Mouse (Mus musculus): ENCODE data around the gene Tjp3. TPM values are rescaled to one million over a fixed set of nuclear protein-coding genes. Genes with fewer than 3 reads are reported as not detected.

The Tjp3 gene
- polyA plus RNA-seq, 1 experiment from 2014 or later = 11.6 TPM

DNA sequence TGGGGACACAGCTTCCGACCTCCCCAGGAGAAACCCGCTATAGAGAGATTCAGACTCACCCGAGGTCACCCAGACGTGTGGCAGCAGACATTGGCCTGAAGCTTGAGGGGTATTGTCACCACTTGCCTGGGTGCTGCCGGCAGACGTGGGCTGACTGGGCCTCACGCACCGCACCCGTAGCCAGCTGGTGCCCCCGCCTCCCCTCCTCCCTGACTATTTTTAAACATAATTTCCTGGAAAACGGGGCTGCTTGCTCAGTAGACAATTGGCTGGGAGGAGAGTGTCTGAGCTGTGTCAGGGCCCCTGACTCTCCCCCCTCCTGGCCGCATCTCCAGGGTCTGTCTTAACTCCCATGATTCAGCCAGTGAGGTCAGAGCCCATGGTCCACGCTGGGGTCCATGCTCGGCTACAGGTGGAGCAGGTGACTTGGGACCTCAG is 11.4 kb upstream of the Tjp3 start:
- Histone ChIP-seq H3K27ac (ENCODE audit: low read depth, low read length) (0 out of 2 replicates have a peak overlapping the region, but pooled peaks have one; percentile 7), H3K36me3 (ENCODE audit: control insufficient read depth, insufficient read depth, low read length) (peaks cover 22% of the 10 kb centered on the region)
- 71% methylated on average over 14 of the region's 14 CpGs for WGBS

DNA sequence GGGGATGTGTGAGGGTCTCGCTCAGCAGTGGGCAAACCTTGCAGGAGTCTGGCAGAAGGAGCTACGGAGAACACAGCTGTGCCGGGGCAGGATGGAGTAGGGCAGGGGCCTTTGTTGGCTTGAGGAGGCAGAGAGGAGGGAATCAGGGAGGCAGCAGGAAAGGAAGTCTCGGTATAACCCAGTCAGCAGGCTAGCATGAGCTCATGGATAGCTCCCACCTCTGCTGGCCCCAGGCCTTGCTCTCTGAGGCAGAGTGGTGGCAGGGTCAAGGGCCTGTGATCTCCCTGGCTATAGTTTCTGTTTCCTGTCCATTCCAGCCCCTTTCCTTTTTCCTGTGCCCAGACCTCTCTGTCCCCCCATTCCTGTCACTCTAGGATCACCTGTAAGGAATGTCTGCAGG is 10.9 kb upstream of the Tjp3 start:
- ATAC-seq (ENCODE audit: low FRiP score, low TSS enrichment) = no peak
- Histone ChIP-seq H3K4me3 (ENCODE audit: low read length) (no peak overlapping the region), H3K27me3 (ENCODE audit: control insufficient read depth, insufficient read depth, low read length) (no peaks in the 10 kb centered on the region), H3K27ac (ENCODE audit: low read depth, low read length) (no peak overlapping the region), H3K4me2 (replicated peaks; ENCODE audit: low read depth, low read length) (no peak overlapping the region), H3K9ac (ENCODE audit: low read depth, low read length) (no peak overlapping the region), H3K4me1 (ENCODE audit: control insufficient read depth, insufficient read depth, low read length) (peaks cover 45% of the 10 kb centered on the region), H3K9me3 (ENCODE audit: control insufficient read depth, low read length) (no peaks in the 10 kb centered on the region), H3K36me3 (ENCODE audit: control insufficient read depth, insufficient read depth, low read length) (peaks cover 17% of the 10 kb centered on the region)
- WGBS = 61% methylated on average over 4 of the region's 4 CpGs

More for the DNA sequence above, 11.4 kb upstream of the Tjp3 start:
- Histone ChIP-seq H3K9me3 (ENCODE audit: control insufficient read depth, low read length) (no peaks in the 10 kb centered on the region), H3K27me3 (ENCODE audit: control insufficient read depth, insufficient read depth, low read length) (no peaks in the 10 kb centered on the region), H3K9ac (ENCODE audit: low read depth, low read length) (0 out of 2 replicates have a peak overlapping the region, but pooled peaks have one; percentile 28), H3K4me1 (ENCODE audit: control insufficient read depth, insufficient read depth, low read length) (peaks cover 40% of the 10 kb centered on the region), H3K4me2 (replicated peaks; ENCODE audit: low read depth, low read length) (no peak overlapping the region; the same call in 1 of the 2 replicates), H3K4me3 (ENCODE audit: low read length) (no peak overlapping the region)
- ATAC-seq (ENCODE audit: low FRiP score, low TSS enrichment) = no peak

DNA sequence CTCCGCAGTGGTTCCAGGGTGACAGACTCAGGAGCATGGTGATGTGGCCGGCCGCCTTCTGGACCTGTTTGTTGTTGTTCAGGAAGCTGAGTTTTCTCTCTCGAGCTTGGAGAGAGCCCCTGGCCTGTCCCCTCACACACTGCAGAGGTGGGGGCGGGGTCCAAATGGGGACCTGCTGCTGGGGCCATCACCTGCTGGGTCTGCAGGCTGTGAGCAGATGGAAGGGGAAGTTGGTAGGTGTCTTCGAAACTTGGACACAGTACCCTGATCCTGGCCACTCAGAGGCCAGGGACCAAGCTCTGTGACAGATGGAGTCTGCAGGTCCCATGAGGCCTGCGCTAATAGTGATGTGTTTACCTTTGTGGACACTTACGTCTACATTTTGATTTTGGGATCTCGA is 9.9 kb upstream of the Tjp3 start:
- Histone ChIP-seq H3K27me3 (ENCODE audit: control insufficient read depth, insufficient read depth, low read length) (no peaks in the 10 kb centered on the region), H3K9me3 (ENCODE audit: control insufficient read depth, low read length) (no peaks in the 10 kb centered on the region), H3K27ac (ENCODE audit: low read depth, low read length) (no peak overlapping the region), H3K4me1 (ENCODE audit: control insufficient read depth, insufficient read depth, low read length) (peaks cover 45% of the 10 kb centered on the region), H3K4me3 (ENCODE audit: low read length) (no peak overlapping the region), H3K36me3 (ENCODE audit: control insufficient read depth, insufficient read depth, low read length) (peaks cover 7% of the 10 kb centered on the region), H3K9ac (ENCODE audit: low read depth, low read length) (no peak overlapping the region), H3K4me2 (replicated peaks; ENCODE audit: low read depth, low read length) (no peak overlapping the region)
- WGBS = 74% methylated on average over 9 of the region's 9 CpGs
- no peak for ATAC-seq (ENCODE audit: low FRiP score, low TSS enrichment)

DNA sequence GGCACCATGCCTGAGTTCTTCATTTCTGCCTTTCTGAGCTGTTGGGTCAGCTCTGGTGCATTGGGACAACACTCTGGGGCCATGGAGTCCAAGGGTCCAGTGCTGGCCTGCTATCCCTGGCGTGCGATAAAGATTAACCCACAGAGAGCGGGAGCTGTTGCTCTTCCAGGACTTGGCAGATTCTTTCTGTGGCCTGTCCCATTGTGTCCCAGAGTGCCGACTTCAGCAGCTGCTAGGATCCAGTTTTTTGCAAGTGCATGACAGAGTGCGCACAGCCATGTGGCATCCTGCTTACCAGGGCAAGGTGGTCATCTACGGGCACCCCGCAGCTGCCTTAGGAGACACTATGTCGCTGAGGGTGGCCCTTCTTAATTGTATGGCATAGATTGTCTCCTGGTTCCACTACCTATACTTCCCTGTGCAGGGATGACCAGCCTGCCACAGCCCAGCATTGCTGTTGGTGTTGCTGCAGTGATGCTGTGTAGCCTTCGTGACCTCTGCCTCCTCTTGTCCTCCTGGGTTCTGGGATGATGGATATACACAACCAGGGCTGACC is 9.0 kb upstream of the Tjp3 start:
- H3K27me3 ChIP-seq (ENCODE audit: control insufficient read depth, insufficient read depth, low read length) = no peaks in the 10 kb centered on the region
- ATAC-seq (ENCODE audit: low FRiP score, low TSS enrichment) = no peak
- no peak overlapping the region for H3K4me3 ChIP-seq (ENCODE audit: low read length)
- 79% methylated on average over 9 of the region's 9 CpGs for WGBS
- 0 out of 2 replicates have a peak overlapping the region, but pooled peaks have one; percentile 6 for H3K4me2 ChIP-seq (replicated peaks; ENCODE audit: low read depth, low read length)
- no peak overlapping the region for H3K9ac ChIP-seq (ENCODE audit: low read depth, low read length)
- no peaks in the 10 kb centered on the region for H3K36me3 ChIP-seq (ENCODE audit: control insufficient read depth, insufficient read depth, low read length)
- peak overlapping the region; percentile 82; the same call in 1 of the 2 replicates for H3K27ac ChIP-seq (ENCODE audit: low read depth, low read length)
- H3K9me3 ChIP-seq (ENCODE audit: control insufficient read depth, low read length) = no peaks in the 10 kb centered on the region
- peaks cover 45% of the 10 kb centered on the region for H3K4me1 ChIP-seq (ENCODE audit: control insufficient read depth, insufficient read depth, low read length)

DNA sequence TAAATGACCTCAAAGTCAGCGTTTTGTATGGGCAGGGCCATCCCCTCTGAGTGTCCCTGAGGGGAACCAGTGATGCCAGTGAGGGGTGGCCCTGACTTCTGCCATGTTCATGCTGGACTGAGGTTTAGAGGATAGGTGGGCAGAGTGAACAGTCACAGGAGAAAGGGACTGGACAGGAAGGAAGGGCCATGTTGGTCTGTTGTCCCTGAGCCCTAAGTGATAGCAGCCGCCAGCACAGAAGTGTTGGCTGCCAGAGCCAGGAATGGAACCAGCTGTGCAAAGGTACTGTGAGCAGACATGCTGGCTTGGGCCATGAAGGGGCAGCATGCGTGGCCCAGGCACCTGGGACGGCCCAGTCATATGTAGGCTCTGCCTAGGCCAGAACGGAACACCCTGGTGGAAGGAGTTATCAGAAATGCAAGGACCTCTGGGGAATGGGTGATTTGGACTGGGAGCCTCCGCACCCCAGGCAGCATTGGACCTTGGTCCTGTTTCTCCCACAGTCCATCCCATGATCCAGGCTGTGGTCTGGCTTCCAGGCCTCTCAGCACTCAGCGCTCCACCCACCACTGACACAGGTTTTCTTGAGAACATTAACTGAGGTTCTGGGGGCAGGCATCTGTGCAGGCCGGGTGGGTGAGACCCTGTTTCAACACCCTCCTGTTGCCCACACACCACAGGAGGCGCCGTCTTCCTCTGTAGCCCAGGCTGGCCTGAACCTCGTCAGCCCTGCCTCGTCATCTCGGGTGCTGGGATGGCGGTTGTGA is 8.4 kb upstream of the Tjp3 start:
- Histone ChIP-seq H3K9me3 (ENCODE audit: control insufficient read depth, low read length) (no peaks in the 10 kb centered on the region), H3K9ac (ENCODE audit: low read depth, low read length) (0 out of 2 replicates have a peak overlapping the region, but pooled peaks have one; percentile 18), H3K36me3 (ENCODE audit: control insufficient read depth, insufficient read depth, low read length) (no peaks in the 10 kb centered on the region), H3K4me2 (replicated peaks; ENCODE audit: low read depth, low read length) (no peak overlapping the region), H3K4me3 (ENCODE audit: low read length) (no peak overlapping the region), H3K4me1 (ENCODE audit: control insufficient read depth, insufficient read depth, low read length) (peaks cover 48% of the 10 kb centered on the region), H3K27ac (ENCODE audit: low read depth, low read length) (peak overlapping the region; percentile 82), H3K27me3 (ENCODE audit: control insufficient read depth, insufficient read depth, low read length) (no peaks in the 10 kb centered on the region)
- 84% methylated on average over 14 of the region's 14 CpGs for WGBS
- no peak for ATAC-seq (ENCODE audit: low FRiP score, low TSS enrichment)

DNA sequence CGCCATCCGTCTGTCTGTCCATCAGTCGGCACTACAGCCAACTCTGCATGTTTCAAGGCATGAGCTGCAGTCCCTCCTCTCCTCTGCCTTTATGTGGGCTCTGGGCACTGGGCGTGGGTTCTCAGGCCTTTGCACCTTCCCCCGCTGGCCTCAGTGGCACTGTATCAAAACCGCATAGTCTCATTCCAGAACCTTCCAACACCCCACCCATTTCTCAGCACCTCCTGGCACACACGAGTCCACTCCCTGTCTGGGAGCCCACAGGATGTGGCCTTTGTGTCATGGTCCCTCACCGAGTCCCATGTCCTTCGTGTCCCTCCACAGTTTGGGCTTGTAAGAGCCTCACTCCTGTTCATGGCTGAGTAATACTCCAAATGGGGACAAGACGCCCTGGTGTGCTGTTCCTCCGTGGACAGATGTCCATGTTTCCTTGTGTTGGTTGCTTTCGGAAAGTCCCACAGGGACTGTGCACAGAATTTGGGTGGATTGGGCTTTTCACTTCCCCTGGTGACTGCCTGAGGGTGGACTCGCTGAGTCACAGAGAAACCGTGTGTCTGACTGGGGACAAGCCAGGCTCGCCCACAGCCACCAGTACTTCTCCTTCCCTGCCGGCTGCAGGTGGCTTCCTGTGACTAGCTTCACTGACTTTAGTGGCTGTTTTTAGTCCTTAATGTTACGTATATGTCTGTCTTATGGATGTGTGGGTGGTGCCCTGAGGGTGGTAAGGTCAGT is 7.2 kb upstream of the Tjp3 start:
- ATAC-seq (ENCODE audit: low FRiP score, low TSS enrichment) = no peak
- H3K9me3 ChIP-seq (ENCODE audit: control insufficient read depth, low read length) = no peaks in the 10 kb centered on the region
- H3K4me1 ChIP-seq (ENCODE audit: control insufficient read depth, insufficient read depth, low read length) = peaks cover 61% of the 10 kb centered on the region
- 89% methylated on average over 17 of the region's 17 CpGs for WGBS
- H3K4me2 ChIP-seq (replicated peaks; ENCODE audit: low read depth, low read length) = no peak overlapping the region
- H3K4me3 ChIP-seq (ENCODE audit: low read length) = no peak overlapping the region
- no peak overlapping the region for H3K27ac ChIP-seq (ENCODE audit: low read depth, low read length)
- H3K36me3 ChIP-seq (ENCODE audit: control insufficient read depth, insufficient read depth, low read length) = no peaks in the 10 kb centered on the region
- H3K27me3 ChIP-seq (ENCODE audit: control insufficient read depth, insufficient read depth, low read length) = no peaks in the 10 kb centered on the region
- H3K9ac ChIP-seq (ENCODE audit: low read depth, low read length) = no peak overlapping the region

DNA sequence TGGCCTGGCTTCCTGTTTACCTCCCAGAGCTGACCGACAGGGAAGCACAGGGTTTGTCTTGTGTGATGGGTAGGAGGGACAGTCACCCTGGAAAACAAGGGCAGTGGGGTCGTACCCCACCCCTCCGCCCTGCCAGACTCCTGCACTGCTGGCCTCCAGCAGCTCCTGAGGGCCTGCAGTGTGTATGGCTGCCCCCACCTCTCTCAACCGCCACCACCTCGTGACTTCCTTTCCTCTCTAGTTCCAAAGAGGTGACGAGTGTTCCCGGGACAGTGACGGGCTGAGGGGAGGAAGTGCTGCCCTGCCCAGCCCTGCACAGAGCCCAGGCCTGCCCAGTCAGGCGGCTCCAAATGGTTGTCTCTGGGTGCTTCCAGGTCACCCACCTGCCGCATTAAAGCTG is 6.5 kb upstream of the Tjp3 start:
- Histone ChIP-seq H3K4me3 (ENCODE audit: low read length) (no peak overlapping the region), H3K4me1 (ENCODE audit: control insufficient read depth, insufficient read depth, low read length) (peaks cover 55% of the 10 kb centered on the region), H3K4me2 (replicated peaks; ENCODE audit: low read depth, low read length) (peak overlapping the region; percentile 3; the same call in 1 of the 2 replicates), H3K9me3 (ENCODE audit: control insufficient read depth, low read length) (no peaks in the 10 kb centered on the region), H3K36me3 (ENCODE audit: control insufficient read depth, insufficient read depth, low read length) (no peaks in the 10 kb centered on the region), H3K27me3 (ENCODE audit: control insufficient read depth, insufficient read depth, low read length) (no peaks in the 10 kb centered on the region), H3K27ac (ENCODE audit: low read depth, low read length) (peak overlapping the region; percentile 55; the same call in 1 of the 2 replicates), H3K9ac (ENCODE audit: low read depth, low read length) (no peak overlapping the region)
- 0 out of 2 replicates have a peak, but pooled peaks have one; percentile 5 for ATAC-seq (ENCODE audit: low FRiP score, low TSS enrichment)
- WGBS = 42% methylated on average over 10 of the region's 10 CpGs

DNA sequence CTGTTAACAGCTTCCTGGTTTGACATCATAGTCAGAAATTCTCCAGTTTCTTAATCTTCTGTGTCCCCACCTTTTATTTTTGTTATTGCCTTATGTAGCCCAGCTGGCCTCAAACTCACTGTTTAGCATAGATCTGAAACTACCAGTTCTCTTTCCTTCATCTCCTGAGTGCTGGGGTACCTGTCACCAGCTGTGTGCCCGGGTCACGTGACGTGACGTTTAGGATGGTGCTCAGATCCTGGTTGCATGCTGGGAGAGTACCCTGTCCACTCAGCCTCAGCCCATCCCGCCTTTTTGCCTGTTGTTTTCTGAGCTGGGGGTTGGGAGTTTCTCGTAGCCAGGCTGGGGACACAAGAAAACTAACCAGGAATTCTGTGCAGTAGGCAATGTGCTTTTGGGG is 5.9 kb upstream of the Tjp3 start:
- Histone ChIP-seq H3K4me1 (ENCODE audit: control insufficient read depth, insufficient read depth, low read length) (peaks cover 49% of the 10 kb centered on the region), H3K9ac (ENCODE audit: low read depth, low read length) (no peak overlapping the region), H3K36me3 (ENCODE audit: control insufficient read depth, insufficient read depth, low read length) (no peaks in the 10 kb centered on the region), H3K27me3 (ENCODE audit: control insufficient read depth, insufficient read depth, low read length) (no peaks in the 10 kb centered on the region), H3K4me2 (replicated peaks; ENCODE audit: low read depth, low read length) (no peak overlapping the region), H3K27ac (ENCODE audit: low read depth, low read length) (peak overlapping the region; percentile 55; the same call in 1 of the 2 replicates), H3K9me3 (ENCODE audit: control insufficient read depth, low read length) (no peaks in the 10 kb centered on the region), H3K4me3 (ENCODE audit: low read length) (no peak overlapping the region)
- ATAC-seq (ENCODE audit: low FRiP score, low TSS enrichment) = no peak
- 75% methylated on average over 6 of the region's 6 CpGs for WGBS

Data from kidney, embryonic 14.5 days (tissue).